Mouse (Mus musculus): Measurements from ENCODE around the gene Brinp2. TPM values are rescaled to one million over a fixed set of nuclear protein-coding genes. Genes with fewer than 3 reads are reported as not detected.
A peak's percentile ranks its signal among the peaks of the same experiment; 100 is the strongest.

The Brinp2 gene
- total RNA-seq, 1 experiment from 2014 or later: not detected

- ATAC-seq (replicated peaks in 1 of 2; ENCODE audit: insufficient read depth in 1 of 2, low FRiP score in 2 of 2, low TSS enrichment in 1 of 2, low read depth in 1 of 2, poor library complexity in 2 of 2, severe bottlenecking in 2 of 2): no peak
Observed at GRCm38 (mm10) chr1:158244016-158244415, 112.1 kb downstream of the Brinp2 start.

DNA sequence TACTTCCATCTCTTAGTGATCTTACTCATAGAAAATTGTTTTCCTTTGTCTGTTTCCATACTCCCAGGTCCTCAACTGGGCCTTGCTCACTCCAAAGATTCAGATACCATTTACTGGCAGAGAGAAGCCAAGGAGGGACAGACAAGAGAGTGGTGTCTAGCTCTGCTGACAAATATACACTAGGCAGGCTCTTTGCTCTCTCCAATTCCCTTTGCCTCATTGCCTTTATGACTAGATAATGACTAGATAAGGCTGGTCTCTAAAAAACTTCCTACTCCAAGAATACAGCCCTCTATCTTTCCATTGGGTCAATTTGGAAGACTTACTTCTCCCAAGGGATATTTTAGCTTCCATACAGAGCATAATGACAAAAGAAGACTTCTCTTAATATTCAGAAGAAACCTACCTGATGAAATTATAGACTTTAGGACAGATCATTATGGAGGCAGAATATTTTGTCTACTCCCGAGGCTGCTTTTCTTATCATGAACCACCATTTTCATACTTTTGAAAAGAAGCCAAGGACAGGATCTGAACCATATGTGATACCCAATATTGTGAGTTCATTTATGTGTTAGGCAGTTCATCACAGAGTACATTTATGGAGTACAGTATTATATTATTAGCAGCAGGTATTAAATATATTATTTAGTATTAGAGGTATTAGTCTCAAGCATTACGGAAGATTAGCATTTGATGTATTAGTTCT, 114.1 kb downstream of the Brinp2 start:
- no peak for ATAC-seq (replicated peaks in 1 of 2; ENCODE audit: insufficient read depth in 1 of 2, low FRiP score in 2 of 2, low TSS enrichment in 1 of 2, low read depth in 1 of 2, poor library complexity in 2 of 2, severe bottlenecking in 2 of 2)

GRCm38 (mm10) chr1:158239841-158240240, 116.3 kb downstream of the Brinp2 start:
- peak; percentile 88 to 89 for ATAC-seq (replicated peaks in 1 of 2; ENCODE audit: insufficient read depth in 1 of 2, low FRiP score in 2 of 2, low TSS enrichment in 1 of 2, low read depth in 1 of 2, poor library complexity in 2 of 2, severe bottlenecking in 2 of 2)

GRCm38 (mm10) chr1:158238722-158239121, 117.4 kb downstream of the Brinp2 start:
- ATAC-seq (replicated peaks in 1 of 2; ENCODE audit: insufficient read depth in 1 of 2, low FRiP score in 2 of 2, low TSS enrichment in 1 of 2, low read depth in 1 of 2, poor library complexity in 2 of 2, severe bottlenecking in 2 of 2): no peak

DNA sequence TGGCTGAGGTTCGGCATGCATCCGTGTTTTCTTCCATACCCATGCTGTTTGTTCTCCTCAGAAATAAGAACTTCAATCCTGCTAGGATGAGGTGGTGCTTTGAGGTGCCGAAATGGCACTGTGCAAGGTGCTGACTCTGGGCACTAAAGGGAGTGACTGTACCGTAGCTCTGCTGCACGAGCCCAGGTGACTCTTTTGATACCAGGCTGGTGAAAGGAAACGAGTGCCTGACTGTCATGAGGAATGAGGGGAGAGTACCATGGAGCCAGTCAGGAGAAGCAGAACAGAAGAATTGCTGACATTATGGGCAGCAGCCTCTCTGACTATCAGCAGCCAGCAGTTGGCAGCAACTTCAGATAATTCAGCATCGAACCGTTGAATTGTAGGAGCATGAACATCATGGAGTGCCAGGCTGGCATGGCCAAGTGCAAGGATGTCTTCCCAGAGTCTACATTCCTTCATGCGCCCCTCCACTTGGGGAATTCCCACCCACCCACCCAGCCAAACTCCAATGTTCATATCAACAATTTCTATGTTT, 127.4 kb downstream of the Brinp2 start:
- ATAC-seq (replicated peaks in 1 of 2; ENCODE audit: insufficient read depth in 1 of 2, low FRiP score in 2 of 2, low TSS enrichment in 1 of 2, low read depth in 1 of 2, poor library complexity in 2 of 2, severe bottlenecking in 2 of 2): no peak

DNA sequence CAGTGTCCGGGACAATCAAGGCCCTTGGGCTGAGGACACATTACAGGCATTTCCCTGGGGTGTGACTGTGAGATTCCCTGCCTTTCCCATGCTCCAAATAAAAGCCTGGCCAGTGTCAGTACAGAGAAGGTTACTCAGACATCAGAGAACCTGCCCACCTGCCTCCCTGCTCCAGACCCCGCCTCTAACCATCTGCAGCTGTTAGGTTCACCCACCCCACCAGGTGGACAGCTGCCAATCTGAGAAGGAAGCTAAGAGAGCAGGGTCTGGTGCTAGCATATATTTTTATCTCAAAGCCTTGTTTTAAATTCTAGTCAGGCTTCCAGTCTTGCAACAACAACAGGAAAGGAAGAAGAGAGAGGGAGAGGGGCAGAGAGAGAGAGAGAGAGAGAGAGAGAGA, 128.9 kb downstream of the Brinp2 start:
- ATAC-seq (replicated peaks in 1 of 2; ENCODE audit: insufficient read depth in 1 of 2, low FRiP score in 2 of 2, low TSS enrichment in 1 of 2, low read depth in 1 of 2, poor library complexity in 2 of 2, severe bottlenecking in 2 of 2): no peak

GRCm38 (mm10) chr1:158226689-158227088, 129.4 kb downstream of the Brinp2 start:
- no peak for ATAC-seq (replicated peaks in 1 of 2; ENCODE audit: insufficient read depth in 1 of 2, low FRiP score in 2 of 2, low TSS enrichment in 1 of 2, low read depth in 1 of 2, poor library complexity in 2 of 2, severe bottlenecking in 2 of 2)

DNA sequence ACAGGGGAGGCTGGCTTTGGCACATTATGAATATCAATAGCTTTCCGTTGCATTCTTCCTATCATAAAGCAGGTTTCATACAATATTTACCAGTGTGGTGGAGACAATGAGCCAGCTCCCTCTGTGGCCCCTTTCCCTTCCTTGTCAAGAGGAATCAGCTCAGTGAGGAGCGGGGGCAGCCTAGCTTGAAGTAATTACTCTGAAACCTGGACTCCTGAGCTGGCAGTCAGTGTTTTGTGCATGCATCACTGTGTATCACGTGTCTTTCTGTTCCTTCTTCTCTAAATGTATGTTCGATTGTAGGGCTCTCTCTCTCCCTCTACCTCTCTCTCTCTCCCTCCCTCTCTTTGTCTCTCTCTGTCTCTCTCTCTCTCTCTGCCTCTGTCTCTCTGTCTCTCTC, 135.1 kb downstream of the Brinp2 start:
- ATAC-seq (replicated peaks in 1 of 2; ENCODE audit: insufficient read depth in 1 of 2, low FRiP score in 2 of 2, low TSS enrichment in 1 of 2, low read depth in 1 of 2, poor library complexity in 2 of 2, severe bottlenecking in 2 of 2): peak; percentile 10 to 17; a peak in 2 of 4 replicates

DNA sequence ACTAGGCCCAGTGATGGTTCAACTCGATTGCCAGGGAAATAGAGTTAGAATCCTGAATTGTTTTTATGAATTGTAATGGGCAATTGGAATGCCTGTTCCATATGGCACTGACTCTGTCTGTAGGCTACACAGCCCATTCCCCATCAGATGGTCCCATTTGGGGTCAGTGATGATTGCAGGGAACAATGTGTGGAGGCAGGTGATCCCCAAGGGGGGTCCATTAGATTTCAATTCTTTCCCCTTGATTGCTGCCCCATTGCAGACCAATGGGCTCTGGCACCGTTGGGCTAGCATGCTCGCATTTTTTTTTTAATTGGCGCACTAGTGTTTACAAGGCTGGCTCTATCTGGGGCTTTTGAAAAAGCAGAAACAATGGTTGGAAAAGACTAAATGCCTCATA, 136.0 kb downstream of the Brinp2 start:
- no peak for ATAC-seq (replicated peaks in 1 of 2; ENCODE audit: insufficient read depth in 1 of 2, low FRiP score in 2 of 2, low TSS enrichment in 1 of 2, low read depth in 1 of 2, poor library complexity in 2 of 2, severe bottlenecking in 2 of 2)

DNA sequence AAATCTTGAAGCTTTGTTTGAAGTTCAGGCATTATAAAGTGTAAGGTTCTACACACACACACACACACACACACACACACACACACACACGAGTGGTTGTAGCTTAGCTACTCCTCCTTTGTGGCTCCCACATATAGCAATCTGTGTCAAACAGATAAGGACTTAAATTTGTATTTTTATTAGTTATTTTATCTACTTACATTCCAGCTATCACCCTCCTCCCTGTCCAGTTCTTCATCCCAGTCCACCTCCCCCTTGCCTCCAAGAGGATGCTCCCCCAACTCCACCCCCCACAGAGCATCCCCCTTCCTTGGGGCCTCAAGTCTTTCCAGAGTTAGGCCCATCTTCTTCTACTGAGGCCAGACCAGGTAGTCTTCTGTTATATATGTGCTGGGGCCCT, 137.4 kb downstream of the Brinp2 start:
- ATAC-seq (replicated peaks in 1 of 2; ENCODE audit: insufficient read depth in 1 of 2, low FRiP score in 2 of 2, low TSS enrichment in 1 of 2, low read depth in 1 of 2, poor library complexity in 2 of 2, severe bottlenecking in 2 of 2): no peak

DNA sequence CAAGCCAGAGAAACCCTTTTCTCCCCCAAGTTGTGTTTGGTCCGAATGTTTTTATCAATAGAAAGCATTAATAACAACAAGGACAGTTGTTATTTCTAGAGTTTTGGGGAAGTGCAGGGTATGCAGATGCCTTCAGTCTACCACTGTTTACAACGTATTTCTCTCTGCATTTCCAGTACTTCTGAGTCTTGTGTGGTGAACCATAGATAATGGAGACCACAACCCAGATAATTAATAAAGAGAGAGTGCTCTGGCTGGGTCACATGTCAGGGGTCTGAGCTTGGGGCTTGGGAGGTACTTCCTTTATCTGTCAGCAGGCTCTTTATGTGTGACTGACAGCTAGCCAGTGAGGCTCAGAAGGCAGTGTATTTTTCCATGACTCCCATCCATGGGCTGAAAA, 137.8 kb downstream of the Brinp2 start:
- ATAC-seq (replicated peaks in 1 of 2; ENCODE audit: insufficient read depth in 1 of 2, low FRiP score in 2 of 2, low TSS enrichment in 1 of 2, low read depth in 1 of 2, poor library complexity in 2 of 2, severe bottlenecking in 2 of 2): no peak; a peak in 1 of 4 replicates

- no peak for ATAC-seq (replicated peaks in 1 of 2; ENCODE audit: insufficient read depth in 1 of 2, low FRiP score in 2 of 2, low TSS enrichment in 1 of 2, low read depth in 1 of 2, poor library complexity in 2 of 2, severe bottlenecking in 2 of 2)
Observed at GRCm38 (mm10) chr1:158215581-158215980, 140.5 kb downstream of the Brinp2 start.

- peak in 1 of 2 experiments; percentile 53; a peak in 2 of 4 replicates for ATAC-seq (replicated peaks in 1 of 2; ENCODE audit: insufficient read depth in 1 of 2, low FRiP score in 2 of 2, low TSS enrichment in 1 of 2, low read depth in 1 of 2, poor library complexity in 2 of 2, severe bottlenecking in 2 of 2)
Observed at GRCm38 (mm10) chr1:158214743-158215142, 141.4 kb downstream of the Brinp2 start.

DNA sequence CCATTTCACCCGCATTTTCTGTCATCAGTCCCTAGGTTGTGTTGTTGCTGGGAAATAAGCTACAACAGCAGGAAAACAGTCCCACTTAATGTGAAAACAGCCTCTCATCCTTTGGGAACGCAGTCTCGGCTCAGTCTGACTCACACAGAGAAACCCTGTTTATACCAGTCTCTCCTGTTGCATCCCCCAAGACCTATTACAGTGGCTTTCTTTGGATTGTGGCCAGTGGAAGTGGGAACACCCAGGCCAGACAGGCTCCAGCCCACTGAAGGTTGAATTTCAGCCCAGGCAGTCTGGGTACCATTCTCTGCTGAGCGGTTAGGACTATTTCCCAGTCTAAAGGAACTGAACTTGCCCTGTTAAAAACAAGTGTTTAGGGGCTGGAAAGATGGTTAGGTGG, 142.4 kb downstream of the Brinp2 start:
- no peak for ATAC-seq (replicated peaks in 1 of 2; ENCODE audit: insufficient read depth in 1 of 2, low FRiP score in 2 of 2, low TSS enrichment in 1 of 2, low read depth in 1 of 2, poor library complexity in 2 of 2, severe bottlenecking in 2 of 2)

- no peak; a peak in 1 of 4 replicates for ATAC-seq (replicated peaks in 1 of 2; ENCODE audit: insufficient read depth in 1 of 2, low FRiP score in 2 of 2, low TSS enrichment in 1 of 2, low read depth in 1 of 2, poor library complexity in 2 of 2, severe bottlenecking in 2 of 2)
Observed at GRCm38 (mm10) chr1:158207620-158208019, 148.5 kb downstream of the Brinp2 start.

DNA sequence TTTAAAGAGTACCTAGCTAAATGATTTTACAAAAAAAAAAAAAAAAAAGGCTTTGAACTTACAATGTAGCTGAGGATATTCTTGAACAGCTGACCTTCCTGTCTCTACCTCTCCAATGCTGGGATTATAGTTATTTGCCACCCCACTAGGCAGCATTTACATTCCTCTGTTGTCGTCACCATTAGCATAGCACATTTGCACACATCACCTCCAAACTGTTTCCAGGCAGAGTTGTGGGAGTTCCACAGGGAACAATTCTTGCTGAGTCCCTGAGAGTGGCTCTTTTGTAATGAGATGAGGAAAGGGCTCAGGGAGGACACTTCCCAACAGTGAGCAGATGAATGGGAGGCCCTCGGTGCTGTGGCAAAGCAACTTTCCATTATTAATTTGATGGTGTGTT, 153.2 kb downstream of the Brinp2 start:
- ATAC-seq (replicated peaks in 1 of 2; ENCODE audit: insufficient read depth in 1 of 2, low FRiP score in 2 of 2, low TSS enrichment in 1 of 2, low read depth in 1 of 2, poor library complexity in 2 of 2, severe bottlenecking in 2 of 2): no peak

Data from hematopoietic stem cell, adult 5-6 weeks (primary cell).